Mouse (Mus musculus): Measurements from ENCODE around the gene Tmem185a.
"Not testable (repeated sequence)": the region's sequence is repeated elsewhere in the genome, so short reads cannot be mapped to it uniquely, and the experiment has no call there.

DNA sequence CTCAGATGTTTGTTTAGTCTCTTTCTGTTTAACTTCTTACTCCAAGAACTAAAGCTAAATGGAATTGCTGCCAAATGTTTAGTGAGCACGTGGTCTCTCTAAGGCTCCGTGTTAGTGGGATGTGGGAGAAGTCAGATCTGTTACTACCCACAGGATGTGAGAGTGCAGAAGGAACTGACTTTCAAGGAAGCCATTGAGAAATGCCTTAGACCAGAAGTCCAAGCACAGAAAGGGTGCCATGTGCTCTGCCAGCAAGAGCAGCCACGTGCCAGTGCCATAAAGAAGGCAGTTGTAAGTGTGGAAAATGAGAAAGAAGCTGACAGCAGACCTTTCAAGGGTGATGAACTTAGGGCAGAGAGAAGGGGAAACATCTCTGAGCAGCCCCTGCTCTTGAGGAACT is 37.4 kb upstream of the Tmem185a start:
- TF ChIP-seq CTCF (IDR thresholded peaks at IDR 0.05; ENCODE audit: control insufficient read depth, insufficient read depth, insufficient replicate concordance, low read depth, low read length); POLR2A (IDR thresholded peaks at IDR 0.05; ENCODE audit: control insufficient read depth, low read depth, low read length): not testable (repeated sequence)

Data from testis, adult 2 months (tissue).